Mouse (Mus musculus) layer of hippocampus, postnatal 25 days (tissue): ENCODE results near the gene Esm1. TPM values are rescaled to one million over a fixed set of nuclear protein-coding genes. Genes with fewer than 3 reads are reported as not detected.
"Not testable (repeated sequence)": the region's sequence is repeated elsewhere in the genome, so short reads cannot be mapped to it uniquely, and the experiment has no call there.

Experiments used
- DNase-seq, 2 experiments: peaks; one replicate each; pipeline ENCODE4 v3.0.0; 2022; ENCODE audit warnings: mixed read lengths in 2 of 2, low spot score in 1 of 2; ENCODE audit errors: extremely low spot score in 1 of 2
- total RNA-seq, 2 experiments: library from RNA; stranded (reverse); gene quantifications; 2 replicates each; pipeline ENCODE4 v1.2.3; 2021

Esm1 gene
- total RNA-seq, 2 experiments from 2014 or later = 0.17 TPM; not detected in 1

- DNase-seq = no peak
These were observed 17.6 kb downstream of the Esm1 start for GRCm38 (mm10) chr13:113227076-113227475.

GRCm38 (mm10) chr13:113227666-113228463, 18.4 kb downstream of the Esm1 start:
- peak in 1 of 2 experiments; percentile 20 for DNase-seq

- no peak for DNase-seq
These were observed 32.7 kb downstream of the Esm1 start for GRCm38 (mm10) chr13:113242129-113242528.

GRCm38 (mm10) chr13:113245025-113245424, 35.6 kb downstream of the Esm1 start:
- DNase-seq = no peak

GRCm38 (mm10) chr13:113252580-113252979, 43.1 kb downstream of the Esm1 start:
- DNase-seq = not testable (repeated sequence)

- no peak for DNase-seq
These were observed 47.3 kb downstream of the Esm1 start for GRCm38 (mm10) chr13:113256766-113257165.

GRCm38 (mm10) chr13:113257190-113257589, 47.7 kb downstream of the Esm1 start:
- DNase-seq = no peak

GRCm38 (mm10) chr13:113259237-113259636, 49.8 kb downstream of the Esm1 start:
- no peak for DNase-seq

- DNase-seq = no peak
These were observed 53.4 kb downstream of the Esm1 start for GRCm38 (mm10) chr13:113262822-113263221.

GRCm38 (mm10) chr13:113265257-113265656, 55.8 kb downstream of the Esm1 start:
- DNase-seq = peak; percentile 15 to 77

GRCm38 (mm10) chr13:113266495-113266951, 57.1 kb downstream of the Esm1 start:
- DNase-seq = peak; percentile 59 to 91

- DNase-seq = no peak
These were observed 57.7 kb downstream of the Esm1 start for GRCm38 (mm10) chr13:113267204-113267603.

Other genes starting within 250 kb of the Esm1 start
- gene Ccno, start 221.9 kb upstream of the Esm1 start, total RNA-seq = 1 to 10 TPM; 4.8 to 5.1 TPM
- gene Mcidas, start 215.8 kb upstream of the Esm1 start, total RNA-seq = under 1 TPM; 0.37 to 0.75 TPM
- gene Cdc20b, start 174.5 kb upstream of the Esm1 start, total RNA-seq = under 1 TPM in 1 of 2 experiments, not detected in 1; 0.39 TPM
- 10 to 100 TPM in 1 of 2 experiments, 1 to 10 TPM in 1; 8.4 to 11.9 TPM for gene Gpx8, start 163.2 kb upstream of the Esm1 start, total RNA-seq
- not detected for gene Gzma, start 108.7 kb upstream of the Esm1 start, total RNA-seq
- under 1 TPM in 1 of 2 experiments, not detected in 1; 0.27 TPM for gene Gzmk, start 16.2 kb downstream of the Esm1 start, total RNA-seq
- gene BC067074, start 83.5 kb downstream of the Esm1 start, total RNA-seq = 1 to 10 TPM in 1 of 2 experiments, under 1 TPM in 1; 0.91 to 1.0 TPM